Mouse (Mus musculus) kidney, postnatal 14 days (tissue): ENCODE data around the gene Mgat4e.
A peak's percentile ranks its signal among the peaks of the same experiment; 100 is the strongest.

Experiments used
- DNase-seq: peaks from one replicate; pipeline ENCODE4 v3.0.0; 2022; ENCODE audit warnings: mixed read lengths

Gene Mgat4e

GRCm38 (mm10) chr1:134513312-134513860 lies 36.1 kb downstream of the Mgat4e start:
- DNase-seq = peak; percentile 34

DNA sequence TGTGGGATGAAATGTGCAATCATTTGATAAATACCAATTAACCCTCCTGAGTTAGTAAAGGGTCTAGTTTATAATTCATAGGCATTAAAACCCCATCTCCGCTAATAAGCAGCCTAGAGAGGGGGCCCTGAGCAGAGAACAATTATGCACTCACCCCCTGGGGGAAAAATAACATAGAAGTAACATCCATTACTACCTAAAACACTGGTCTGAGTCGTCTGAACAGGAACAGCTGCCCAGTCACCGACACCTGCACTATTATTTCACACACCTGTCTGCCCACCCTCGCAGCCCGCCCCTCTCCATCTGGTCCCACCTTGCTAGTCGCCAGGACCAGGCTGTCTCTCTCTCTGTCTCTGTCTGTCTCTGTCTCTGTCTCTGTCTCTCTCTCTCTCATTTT lies 36.9 kb downstream of the Mgat4e start:
- no peak for DNase-seq

- DNase-seq = no peak
These were observed 37.3 kb downstream of the Mgat4e start for GRCm38 (mm10) chr1:134512183-134512582.

DNA sequence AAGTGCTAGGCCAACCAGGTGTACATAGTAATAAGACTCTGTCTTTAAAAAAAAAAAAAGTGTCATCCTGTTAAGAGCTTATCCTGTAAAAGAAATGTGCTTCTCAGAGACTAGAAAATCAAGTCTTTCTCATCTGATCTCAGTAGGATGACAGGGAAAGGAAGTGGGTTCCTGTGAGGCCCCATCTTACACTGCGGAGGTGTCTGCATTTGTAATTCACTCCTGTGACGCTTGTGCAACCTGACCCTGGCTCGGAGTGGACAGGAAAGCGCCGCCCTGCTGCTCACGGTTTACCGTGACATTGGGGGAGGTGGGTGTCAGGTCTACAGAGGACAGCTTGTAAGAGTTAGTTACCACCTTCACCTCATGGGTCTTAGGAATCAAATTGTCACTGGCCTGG lies 39.5 kb downstream of the Mgat4e start:
- no peak for DNase-seq

- DNase-seq = no peak
These were observed 43.3 kb downstream of the Mgat4e start for GRCm38 (mm10) chr1:134506201-134506600.

GRCm38 (mm10) chr1:134500916-134501315 lies 48.6 kb downstream of the Mgat4e start:
- no peak for DNase-seq

DNA sequence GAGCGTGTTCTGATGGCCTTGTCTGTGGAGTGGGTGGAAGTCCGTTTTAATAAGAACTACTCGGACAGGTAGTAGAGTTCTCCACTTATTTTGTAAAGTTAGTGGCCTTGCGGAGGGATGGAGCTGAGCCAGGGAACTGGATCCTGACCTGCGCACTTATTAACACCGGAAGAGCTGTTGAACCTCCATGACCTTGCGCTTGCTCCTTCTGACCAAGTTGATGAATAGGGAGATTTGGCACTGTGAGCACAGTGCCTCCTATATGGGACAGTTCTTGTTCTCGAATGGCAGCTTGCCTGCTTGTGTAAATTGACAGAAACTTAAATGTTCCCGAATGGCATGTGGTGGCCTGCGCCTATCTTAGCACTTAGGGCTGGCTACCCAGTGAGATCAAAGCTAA lies 53.5 kb downstream of the Mgat4e start:
- DNase-seq = peak; percentile 27

GRCm38 (mm10) chr1:134495216-134495539 lies 54.3 kb downstream of the Mgat4e start:
- DNase-seq = no peak

DNA sequence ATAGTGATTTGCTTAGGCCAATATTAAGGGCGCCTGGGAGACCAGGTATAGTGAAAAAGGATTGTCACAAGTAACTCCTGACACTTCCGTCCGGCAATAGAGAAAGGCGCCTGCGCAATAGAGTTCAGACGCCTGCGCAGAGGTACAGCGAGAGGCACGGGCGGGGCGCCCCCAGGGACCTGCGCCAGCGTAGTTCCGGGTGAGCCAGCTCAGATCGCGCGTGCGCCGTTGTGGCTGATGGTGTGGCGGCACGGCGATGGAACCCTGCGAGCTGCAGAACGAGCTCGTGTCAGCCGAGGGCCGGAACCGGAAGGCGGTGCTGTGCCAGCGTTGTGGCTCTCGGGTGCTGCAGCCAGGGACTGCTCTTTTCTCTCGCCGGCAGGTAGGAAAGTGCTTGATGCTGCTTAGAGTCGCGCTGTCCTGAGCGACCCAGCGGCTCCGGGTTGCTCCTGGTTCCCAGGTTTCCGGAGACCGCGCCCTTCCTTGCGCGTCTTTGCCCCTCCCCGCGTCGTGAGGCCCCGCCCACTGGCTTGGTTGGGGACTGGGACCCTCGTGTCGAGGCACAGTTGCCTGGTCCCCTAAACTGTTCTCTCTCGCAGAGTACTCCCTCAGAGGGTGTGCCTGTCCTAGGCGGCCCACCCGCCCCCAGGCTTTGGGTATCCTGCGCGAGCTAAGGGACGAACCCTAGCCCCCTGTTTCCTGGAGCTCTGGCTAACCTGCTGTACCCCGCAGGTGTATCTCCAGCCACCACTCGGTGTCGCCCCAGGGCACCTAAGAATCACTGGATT lies 54.9 kb downstream of the Mgat4e start, which contains the start of gene Rabif:
TSS of gene Rabif (plus strand) at position 221 of the 788 bp plus-strand sequence.
- peak; percentile 100 for DNase-seq

- no peak for DNase-seq
These were observed 55.5 kb downstream of the Mgat4e start for GRCm38 (mm10) chr1:134493956-134494355.

DNA sequence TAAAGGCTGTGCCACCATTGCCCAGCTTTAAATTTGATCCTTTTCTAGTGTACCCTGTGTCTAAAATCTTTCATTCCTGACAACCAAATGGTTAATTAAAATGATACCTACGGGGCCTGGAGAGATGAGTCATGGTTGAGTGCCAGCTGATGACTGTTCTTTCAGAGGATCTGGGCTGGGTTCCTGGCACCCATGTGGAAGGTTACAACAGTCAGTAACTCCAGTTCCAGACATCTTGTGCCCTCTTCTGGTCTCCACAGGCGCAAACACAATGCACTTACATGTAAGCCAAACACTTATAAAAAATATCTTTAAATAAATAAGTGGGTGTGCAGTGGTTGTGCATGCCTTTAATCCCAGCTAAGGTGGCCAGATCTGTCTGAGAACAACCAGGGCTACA lies 56.0 kb downstream of the Mgat4e start:
- no peak for DNase-seq

- DNase-seq = no peak
These were observed 57.2 kb downstream of the Mgat4e start for GRCm38 (mm10) chr1:134492276-134492675.
